Mouse (Mus musculus): ENCODE results near the gene Nfatc3. TPM values are rescaled to one million over a fixed set of nuclear protein-coding genes. Genes with fewer than 3 reads are reported as not detected.

Gene Nfatc3
- total RNA-seq, 2 experiments from 2014 or later: 26.5 to 104 TPM

GRCm38 (mm10) chr8:106140769-106141168 is 82.1 kb downstream of the Nfatc3 start:
- ATAC-seq (ENCODE audit: poor library complexity, severe bottlenecking): peak; percentile 77

GRCm38 (mm10) chr8:106145331-106145730 is 86.7 kb downstream of the Nfatc3 start:
- ATAC-seq (ENCODE audit: poor library complexity, severe bottlenecking): no peak

- ATAC-seq (ENCODE audit: poor library complexity, severe bottlenecking): peak; percentile 20; the same call in 1 of the 2 replicates
Observed at GRCm38 (mm10) chr8:106146014-106146413, 87.4 kb downstream of the Nfatc3 start.

- no peak for ATAC-seq (ENCODE audit: poor library complexity, severe bottlenecking)
Observed at GRCm38 (mm10) chr8:106147868-106148565, 89.4 kb downstream of the Nfatc3 start.

- no peak for ATAC-seq (ENCODE audit: poor library complexity, severe bottlenecking)
Observed at GRCm38 (mm10) chr8:106149025-106149424, 90.4 kb downstream of the Nfatc3 start.

GRCm38 (mm10) chr8:106149801-106150652 is 91.4 kb downstream of the Nfatc3 start, which contains the start of gene Pla2g15:
TSS of gene Pla2g15 (plus strand) at chr8:106150399.
- ATAC-seq (ENCODE audit: poor library complexity, severe bottlenecking): peak; percentile 92

GRCm38 (mm10) chr8:106150653-106151000 is 92.0 kb downstream of the Nfatc3 start:
- no peak for ATAC-seq (ENCODE audit: poor library complexity, severe bottlenecking)

- ATAC-seq (ENCODE audit: poor library complexity, severe bottlenecking): no peak
Observed at GRCm38 (mm10) chr8:106151041-106151440, 92.4 kb downstream of the Nfatc3 start.

- peak; percentile 49 for ATAC-seq (ENCODE audit: poor library complexity, severe bottlenecking)
Observed at GRCm38 (mm10) chr8:106152876-106153275, 94.2 kb downstream of the Nfatc3 start.

- no peak for ATAC-seq (ENCODE audit: poor library complexity, severe bottlenecking)
Observed at GRCm38 (mm10) chr8:106157419-106157818, 98.8 kb downstream of the Nfatc3 start.

GRCm38 (mm10) chr8:106158381-106158780 is 99.7 kb downstream of the Nfatc3 start:
- ATAC-seq (ENCODE audit: poor library complexity, severe bottlenecking): no peak

- no peak for ATAC-seq (ENCODE audit: poor library complexity, severe bottlenecking)
Observed at GRCm38 (mm10) chr8:106159876-106160275, 101.2 kb downstream of the Nfatc3 start.

- no peak for ATAC-seq (ENCODE audit: poor library complexity, severe bottlenecking)
Observed at GRCm38 (mm10) chr8:106163251-106163650, 104.6 kb downstream of the Nfatc3 start.

- peak; percentile 46 for ATAC-seq (ENCODE audit: poor library complexity, severe bottlenecking)
Observed at GRCm38 (mm10) chr8:106165460-106165859, 106.8 kb downstream of the Nfatc3 start.

GRCm38 (mm10) chr8:106168356-106169016 is 109.8 kb downstream of the Nfatc3 start, which contains the start of gene Slc7a6:
TSS of gene Slc7a6 (plus strand) at chr8:106168857.
- peak; percentile 86 for ATAC-seq (ENCODE audit: poor library complexity, severe bottlenecking)

GRCm38 (mm10) chr8:106169017-106169933 is 110.6 kb downstream of the Nfatc3 start:
- ATAC-seq (ENCODE audit: poor library complexity, severe bottlenecking): peak; percentile 51

- ATAC-seq (ENCODE audit: poor library complexity, severe bottlenecking): no peak
Observed at GRCm38 (mm10) chr8:106169934-106170480, 111.4 kb downstream of the Nfatc3 start.

- no peak for ATAC-seq (ENCODE audit: poor library complexity, severe bottlenecking)
Observed at GRCm38 (mm10) chr8:106173566-106173965, 114.9 kb downstream of the Nfatc3 start.

GRCm38 (mm10) chr8:106176891-106177290 is 118.3 kb downstream of the Nfatc3 start:
- ATAC-seq (ENCODE audit: poor library complexity, severe bottlenecking): no peak

GRCm38 (mm10) chr8:106177594-106177993 is 119.0 kb downstream of the Nfatc3 start:
- no peak for ATAC-seq (ENCODE audit: poor library complexity, severe bottlenecking)

All from megakaryocyte, adult 5-6 weeks (primary cell).